Mouse (Mus musculus) adrenal gland, postnatal 25 days (tissue): ENCODE results near the gene Neurl4. TPM values are rescaled to one million over a fixed set of nuclear protein-coding genes. Genes with fewer than 3 reads are reported as not detected.
A peak's percentile ranks its signal among the peaks of the same experiment; 100 is the strongest.
"Not testable (repeated sequence)": the region's sequence is repeated elsewhere in the genome, so short reads cannot be mapped to it uniquely, and the experiment has no call there.

Source experiments
- DNase-seq: peaks from one replicate; pipeline ENCODE4 v3.0.0; 2021; ENCODE audit warnings: mixed read lengths
- long read RNA-seq: library from polyadenylated mRNA; stranded (forward); transcript quantifications from one replicate; pipeline ENCODE4 v2.0.0, GENCODE M21; 2021
- total RNA-seq: library from RNA; stranded (reverse); gene quantifications from 2 replicates; pipeline ENCODE4 v1.2.3, GENCODE M21; 2021

The Neurl4 gene
- 52.4 and 55.5 TPM in 2 replicates for total RNA-seq
- long read RNA-seq, full-length matches to known transcripts = 3 of 35 reads
- long read RNA-seq, partial matches to known transcripts = 26 of 35 reads
- long read RNA-seq, other reads (novel, unspliced or antisense) = 6 of 35 reads

DNA sequence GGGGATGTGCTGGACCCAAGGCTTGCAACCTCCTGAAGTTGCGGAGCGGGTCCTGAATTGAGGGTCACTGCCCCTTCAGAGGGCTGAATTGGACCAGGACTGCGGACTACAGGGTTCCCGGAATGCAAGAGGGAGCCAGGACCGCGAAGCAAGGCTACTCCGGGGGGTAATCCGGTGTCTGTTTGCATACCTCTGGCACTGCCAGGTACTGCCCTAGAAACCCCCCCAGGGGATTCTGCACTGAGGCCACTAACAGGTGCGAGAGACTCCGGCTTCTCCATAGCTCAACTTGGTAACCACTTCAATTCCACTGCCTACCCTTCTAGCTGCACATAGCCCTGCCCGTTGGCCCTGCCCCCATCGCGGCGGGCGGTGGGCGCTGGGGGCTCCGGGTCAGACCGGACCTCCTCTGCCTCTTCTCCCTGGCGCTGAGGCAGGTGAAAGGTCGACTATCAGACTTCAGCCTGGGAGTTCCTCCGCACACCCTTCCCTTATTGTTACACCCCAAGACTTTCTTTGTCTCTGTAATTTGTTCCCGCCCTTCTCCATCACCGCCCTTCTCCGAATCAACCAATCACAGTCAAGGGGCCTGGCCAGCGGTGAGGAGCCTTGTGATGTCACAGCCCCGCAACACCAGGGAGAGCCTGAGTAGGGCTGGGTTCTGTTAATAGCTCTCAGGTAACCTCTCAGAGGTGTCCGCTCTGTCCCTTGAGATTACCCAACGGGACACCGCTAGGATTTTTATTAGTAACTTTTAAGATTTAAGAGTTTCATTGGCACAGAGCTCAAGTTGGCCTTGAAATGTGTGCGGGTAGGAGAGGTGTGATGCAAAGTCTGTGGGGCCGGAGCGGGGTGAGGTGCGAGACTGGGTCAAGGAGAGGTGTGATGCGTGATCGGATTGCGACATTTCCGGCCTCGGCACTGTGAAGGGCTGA lies at the start of gene Neurl4, which contains the start of gene 2810408A11Rik:
Gene Neurl4 (plus strand): TSS at position 602 of the 935 bp plus-strand sequence.
Gene 2810408A11Rik (minus strand): TSS at position 517 of the 935 bp plus-strand sequence.
- peak; percentile 83 for DNase-seq

DNA sequence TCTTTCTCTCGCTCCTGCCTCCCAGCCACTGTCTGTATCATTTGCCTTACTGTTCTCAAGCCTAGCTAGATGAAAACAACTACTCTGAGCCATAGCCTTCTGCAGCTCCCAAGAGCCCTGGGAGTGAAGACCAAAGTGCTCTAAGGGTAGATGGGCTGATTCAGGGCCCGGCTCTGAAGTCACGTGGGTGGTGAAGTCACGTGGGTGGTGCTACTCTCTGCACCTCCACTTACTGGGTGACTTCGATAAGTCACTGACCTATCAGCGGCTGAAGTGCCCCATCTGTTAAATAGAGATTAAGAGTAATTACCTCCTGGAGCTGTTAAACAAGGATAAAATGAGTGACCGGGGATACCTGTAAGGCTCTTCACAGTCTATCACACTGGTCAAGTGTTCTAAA lies 46.9 kb upstream of the Neurl4 start:
- DNase-seq = no peak

DNA sequence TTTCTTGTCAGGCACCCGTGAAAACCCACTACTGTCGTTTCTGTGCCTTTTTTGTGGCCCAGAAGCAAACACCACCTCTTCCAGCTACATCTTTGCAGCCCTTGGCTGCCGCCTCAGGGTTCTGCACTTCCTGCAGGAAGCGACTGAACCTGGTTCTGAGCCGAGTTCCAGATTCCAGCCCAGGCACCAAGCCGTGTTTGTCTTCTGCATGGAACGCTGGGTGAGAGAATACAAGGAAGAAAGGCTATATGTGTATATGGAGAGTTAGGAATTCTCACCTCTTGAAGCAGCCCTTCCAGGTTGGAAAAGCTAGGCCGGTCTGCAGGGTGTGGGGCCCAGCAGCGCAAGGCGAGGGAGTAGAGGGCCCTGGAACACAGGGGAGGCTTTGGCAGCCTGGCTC lies 46.2 kb upstream of the Neurl4 start:
- no peak for DNase-seq

DNA sequence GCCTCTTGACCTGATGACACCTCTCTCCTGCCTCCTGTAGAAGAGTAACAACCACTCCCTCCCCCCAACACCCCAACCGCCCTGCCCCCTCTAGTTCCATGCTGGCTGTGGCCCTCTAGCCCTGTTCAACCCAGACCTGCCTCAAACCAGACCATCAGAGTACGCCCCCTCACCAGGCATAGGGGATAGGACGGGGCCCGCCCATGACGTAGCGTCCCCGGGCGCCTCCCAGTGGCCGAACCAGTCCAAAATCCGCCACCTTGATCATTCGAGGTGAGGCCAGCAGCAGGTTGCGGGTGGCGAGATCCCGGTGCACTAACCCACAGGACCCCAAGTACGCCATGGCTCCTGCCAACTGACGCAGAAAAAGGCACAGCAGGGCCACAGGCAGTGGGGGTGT lies 45.5 kb upstream of the Neurl4 start:
- peak; percentile 56 for DNase-seq

DNA sequence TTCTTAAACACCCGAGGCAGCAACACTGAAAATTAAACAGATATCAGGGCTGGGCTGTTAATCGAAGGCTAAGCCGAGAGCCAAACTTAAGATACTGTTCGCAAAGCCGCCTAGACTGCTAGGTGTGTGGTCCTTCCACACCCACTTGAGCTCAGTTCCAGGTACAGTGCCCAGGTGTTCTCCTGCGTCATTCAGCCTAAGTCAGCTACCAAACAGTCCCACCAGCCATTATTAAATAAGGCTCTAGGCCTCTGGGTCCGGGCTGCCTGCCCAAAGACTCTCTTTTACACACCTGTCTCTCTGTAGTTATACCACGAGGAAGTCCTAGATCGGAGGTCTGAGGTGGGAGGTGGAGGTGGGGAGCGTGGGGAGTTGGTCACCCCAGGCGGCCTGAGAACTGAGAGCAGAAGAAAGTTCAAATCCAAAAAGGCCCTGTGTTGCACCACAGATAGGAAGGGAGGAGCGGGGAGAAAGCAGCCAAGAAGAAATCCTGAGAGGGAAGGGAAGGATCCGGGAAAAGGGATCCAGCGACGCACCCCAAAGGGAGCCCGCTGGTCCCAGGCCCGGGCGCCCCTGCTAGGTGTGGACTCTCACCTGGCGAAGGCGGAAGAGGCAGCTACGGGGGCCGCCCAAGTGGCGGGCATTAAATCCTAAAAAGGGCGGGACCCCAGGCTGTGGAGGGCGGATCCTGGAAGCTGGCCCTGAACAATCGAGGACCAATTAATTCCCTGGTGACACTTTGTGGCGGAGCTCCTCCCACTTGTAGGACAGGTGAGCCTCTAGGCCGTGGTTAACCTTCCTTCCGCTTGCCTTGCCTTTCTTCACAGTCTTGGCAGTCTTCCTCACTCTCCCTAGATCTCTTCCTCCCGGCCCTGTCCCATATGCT lies 42.5 kb upstream of the Neurl4 start, which contains the start of gene Tnk1:
Gene Tnk1 (minus strand): TSS at position 618 of the 886 bp plus-strand sequence.
- DNase-seq = no peak

DNA sequence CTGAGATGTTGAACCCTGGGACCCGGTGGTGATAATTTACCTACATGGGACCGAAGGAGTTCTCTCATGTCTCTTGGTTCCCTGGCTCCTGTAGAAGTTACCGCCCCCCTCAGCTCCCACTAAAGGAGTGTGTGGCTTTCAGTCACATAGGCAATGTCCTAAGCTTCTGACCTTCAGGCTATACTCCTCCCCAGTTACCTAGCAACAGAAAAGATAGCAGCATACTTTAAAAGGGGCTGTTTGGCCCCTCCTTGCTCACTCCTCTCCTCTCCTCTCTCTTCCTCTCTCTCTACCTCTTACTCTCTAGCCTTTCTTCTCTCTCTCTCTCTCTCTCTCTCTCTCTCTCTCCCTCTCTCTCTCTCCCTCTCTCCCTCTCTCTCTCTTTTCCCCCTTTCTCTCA lies 37.1 kb upstream of the Neurl4 start:
- not testable (repeated sequence) for DNase-seq

DNA sequence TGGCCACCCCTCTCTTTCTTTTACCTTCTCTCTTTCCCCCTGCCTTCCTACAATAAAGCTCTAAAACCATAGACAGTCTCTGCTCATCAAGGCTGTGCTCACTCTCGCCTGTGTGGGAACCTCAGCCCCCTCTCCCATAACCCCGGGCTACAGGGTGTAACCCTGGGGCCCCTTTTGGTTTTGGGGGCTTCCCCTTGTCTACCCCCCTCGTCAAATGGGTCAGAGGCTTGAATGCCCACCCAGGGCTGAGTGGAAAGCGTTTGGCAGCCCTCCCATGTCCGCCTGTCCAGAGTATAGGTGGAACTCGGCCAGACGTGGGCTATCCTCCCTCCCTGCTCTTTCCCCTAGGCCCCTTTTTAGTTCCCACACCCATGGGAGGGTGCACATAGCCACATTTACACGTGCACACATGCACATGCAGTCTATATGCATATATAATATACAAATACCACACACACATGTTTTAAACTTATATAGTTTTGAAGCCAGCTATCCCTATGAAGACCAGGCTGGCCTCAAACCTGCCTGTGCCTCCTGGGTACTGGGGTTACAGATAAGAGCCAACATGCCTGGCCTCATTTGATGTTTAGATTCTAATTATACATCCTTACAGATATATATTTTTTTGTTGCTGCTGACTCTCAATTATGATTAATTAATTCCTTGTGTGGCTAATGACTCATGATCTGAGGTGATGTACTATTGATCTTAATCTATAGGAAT lies 36.6 kb upstream of the Neurl4 start:
- DNase-seq = no peak

DNA sequence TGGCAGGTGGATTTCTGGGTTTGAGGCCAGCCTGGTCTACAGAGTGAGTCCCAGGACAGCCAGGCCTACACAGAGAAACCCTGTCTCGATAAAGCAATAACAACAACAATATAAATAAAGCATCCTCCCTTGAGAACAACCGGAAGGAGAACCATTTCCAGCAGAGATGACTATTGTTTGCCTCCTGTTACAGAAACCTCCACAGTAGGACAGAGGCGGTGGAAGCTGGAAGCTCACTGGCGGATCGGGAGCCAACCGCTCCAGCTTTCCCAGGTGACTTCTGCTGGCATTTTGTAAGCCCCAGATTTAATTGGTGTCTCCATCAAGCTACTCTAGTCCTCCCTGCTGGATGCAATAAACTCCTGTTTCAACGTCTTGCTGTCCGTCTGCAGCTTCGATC lies 35.3 kb upstream of the Neurl4 start:
- no peak for DNase-seq

DNA sequence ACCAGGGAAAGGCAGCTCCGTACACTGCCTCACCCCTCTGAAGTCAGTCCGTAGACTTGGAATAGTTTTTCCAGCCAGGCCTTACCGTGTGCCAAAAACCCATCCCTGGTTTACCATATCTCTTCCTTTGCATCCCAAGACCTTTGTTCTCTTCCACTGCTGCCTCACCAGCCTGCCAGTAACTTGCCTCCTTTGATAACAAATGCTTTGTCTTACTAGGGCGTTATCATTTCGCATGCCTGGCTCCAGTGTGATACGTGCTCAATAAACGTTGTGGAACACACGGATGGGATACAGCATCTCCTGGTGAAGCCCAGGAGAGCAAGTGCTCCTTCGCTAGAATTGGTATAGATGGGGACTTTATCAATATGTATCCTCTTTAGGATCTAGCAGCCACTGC lies 33.5 kb upstream of the Neurl4 start:
- DNase-seq = no peak

DNA sequence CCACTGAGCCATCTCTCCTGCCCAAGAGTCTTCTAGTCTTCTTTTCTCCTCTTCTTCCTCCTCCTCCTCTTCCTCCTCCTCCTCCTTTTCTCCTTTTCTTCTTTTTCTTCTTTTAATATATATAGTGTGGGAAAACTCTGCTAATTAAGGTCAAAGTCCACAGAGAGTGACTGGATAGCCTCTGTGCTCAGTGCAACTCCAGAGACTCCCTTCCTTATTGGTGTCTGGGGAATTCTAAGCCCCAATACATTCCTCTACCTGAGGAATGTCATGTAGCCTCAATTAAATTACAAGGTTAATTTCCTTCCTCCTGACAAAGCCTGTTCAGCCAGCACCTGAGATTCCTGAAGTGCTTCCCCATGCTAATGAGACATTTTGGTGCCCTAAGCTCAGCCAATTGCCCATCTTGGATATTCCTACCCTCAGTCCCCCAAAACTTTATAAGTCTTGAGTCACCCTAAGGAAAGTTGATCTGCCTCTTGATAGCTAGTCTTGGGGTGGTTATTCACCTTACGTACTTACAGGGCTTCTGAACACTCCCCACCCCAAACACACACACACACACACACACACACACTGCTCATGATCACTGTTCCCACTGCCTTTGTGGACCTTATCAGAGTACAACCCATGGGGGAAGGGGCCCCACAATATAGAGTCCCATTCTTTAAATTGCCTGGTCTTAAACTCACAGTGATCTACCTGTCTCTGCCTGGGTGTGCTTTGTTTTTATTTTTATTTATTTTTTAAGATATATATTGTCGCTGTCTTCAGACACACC lies 30.4 kb upstream of the Neurl4 start:
- DNase-seq = no peak

DNA sequence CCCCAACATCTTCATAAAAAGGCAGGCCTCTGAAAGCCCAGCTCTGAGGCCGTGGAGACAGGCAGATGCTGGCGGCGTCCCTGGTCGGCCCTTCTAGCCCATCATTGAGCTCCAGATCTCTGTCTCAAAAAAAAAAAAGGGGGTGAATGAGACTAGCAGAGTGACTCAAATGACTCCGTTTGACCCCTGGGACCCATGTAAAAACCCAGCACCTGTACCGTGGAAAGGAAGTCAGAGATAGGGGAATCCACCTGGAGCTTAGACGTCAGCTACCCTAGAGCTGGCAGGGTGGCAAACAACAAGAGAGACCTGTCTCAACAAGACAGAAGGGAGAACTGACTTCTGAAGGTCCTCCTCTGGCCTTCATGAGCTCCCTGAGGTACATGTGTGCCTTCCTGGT lies 29.1 kb upstream of the Neurl4 start:
- DNase-seq = no peak

DNA sequence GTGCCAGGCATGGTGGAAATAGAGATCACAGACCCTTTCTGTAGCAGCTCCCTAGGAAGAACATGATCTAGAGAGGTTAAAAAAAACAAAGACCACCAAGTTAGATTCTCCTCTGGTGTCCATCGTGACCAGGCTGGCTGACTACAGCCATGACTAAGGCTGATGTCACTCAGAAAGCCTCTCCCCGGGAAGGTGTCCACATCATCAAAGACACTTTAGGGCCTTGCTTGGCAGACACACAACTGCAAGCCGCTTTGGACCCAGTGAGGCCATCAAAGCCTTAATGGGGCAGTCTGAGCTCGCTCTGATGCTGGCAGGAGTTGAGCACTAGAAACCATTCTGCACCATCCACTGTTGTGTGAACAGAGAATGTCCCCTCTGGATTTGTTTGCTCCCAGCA lies 28.4 kb upstream of the Neurl4 start:
- peak; percentile 26 for DNase-seq

DNA sequence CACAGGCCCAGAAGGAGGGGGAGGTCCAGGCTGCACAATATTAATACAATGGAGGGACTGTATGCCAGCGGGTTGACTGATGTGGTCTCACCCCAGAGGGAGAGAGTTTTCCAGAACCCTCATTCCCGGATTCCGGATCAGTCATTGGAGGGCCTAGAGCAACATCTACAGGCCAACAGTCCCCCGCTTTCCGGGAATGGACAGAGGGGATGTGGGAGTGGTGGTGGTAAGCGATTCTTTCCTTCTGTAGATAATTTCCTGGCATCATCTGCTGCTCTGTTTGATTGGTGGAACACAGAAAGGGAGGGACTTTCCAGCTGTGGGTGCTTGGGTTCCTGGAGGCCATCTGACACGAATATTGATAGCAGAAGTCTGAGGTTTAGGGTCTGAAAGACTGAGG lies 24.7 kb upstream of the Neurl4 start:
- DNase-seq = no peak

DNA sequence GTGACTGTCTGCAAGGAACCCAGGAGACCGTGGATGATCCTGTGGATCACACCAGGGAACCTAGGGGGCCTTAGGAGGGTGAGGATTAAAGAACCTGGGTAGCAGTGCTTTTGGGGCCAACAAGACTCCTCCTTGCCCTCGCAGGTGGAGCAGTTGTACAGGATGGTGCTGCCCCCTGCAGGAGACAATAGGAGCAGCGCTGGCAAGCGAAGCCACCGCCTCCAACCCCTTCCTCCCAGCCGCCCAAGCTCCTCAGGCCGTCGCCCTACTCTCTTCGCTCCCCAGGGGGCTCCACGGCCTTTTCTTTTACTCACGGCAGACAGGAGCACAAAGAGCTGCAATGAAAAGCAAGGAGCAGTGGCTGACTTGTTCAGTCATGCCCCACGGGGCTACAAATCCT lies 24.0 kb upstream of the Neurl4 start:
- peak; percentile 87 for DNase-seq

DNA sequence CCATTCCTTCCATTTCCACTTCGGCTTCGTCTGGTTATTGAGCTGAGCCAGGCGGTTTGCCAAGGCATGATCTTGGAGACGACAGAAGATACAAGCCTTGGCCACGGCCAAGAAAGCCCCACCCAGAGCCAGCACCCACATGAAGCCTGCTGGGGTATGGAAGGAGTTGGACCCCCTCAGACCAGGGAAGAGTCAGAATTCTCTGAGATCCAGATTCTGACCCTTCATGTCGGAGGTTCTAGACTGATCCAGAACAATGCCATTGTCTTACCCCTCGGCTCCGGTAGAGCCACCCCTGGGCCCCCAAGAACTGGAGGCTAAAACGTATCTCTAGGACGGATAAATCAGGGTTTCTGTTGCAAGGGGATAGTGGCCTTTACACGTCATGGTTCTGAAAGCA lies 23.0 kb upstream of the Neurl4 start, which contains the start of gene Tmem95:
Gene Tmem95 (minus strand): TSS at position 141 of the 400 bp plus-strand sequence.
- no peak for DNase-seq

DNA sequence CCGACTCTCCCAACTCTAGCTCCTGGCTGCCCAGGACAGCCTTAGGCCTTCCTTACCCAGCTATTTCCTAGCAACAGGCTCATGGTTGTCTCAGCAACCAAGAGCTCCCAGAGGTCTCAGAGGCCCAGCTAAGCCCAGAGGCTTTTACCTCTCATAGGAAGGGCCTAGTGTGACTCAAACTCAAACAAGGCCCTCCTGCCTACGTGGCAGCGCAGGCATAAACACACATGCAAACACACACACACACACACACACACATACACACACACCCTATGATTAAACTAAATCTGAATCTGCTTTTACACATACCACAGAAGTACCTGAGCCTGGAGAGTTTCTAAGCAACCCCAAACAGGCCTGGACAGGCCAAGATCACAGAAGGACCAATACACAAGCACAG lies 22.5 kb upstream of the Neurl4 start:
- no peak for DNase-seq

DNA sequence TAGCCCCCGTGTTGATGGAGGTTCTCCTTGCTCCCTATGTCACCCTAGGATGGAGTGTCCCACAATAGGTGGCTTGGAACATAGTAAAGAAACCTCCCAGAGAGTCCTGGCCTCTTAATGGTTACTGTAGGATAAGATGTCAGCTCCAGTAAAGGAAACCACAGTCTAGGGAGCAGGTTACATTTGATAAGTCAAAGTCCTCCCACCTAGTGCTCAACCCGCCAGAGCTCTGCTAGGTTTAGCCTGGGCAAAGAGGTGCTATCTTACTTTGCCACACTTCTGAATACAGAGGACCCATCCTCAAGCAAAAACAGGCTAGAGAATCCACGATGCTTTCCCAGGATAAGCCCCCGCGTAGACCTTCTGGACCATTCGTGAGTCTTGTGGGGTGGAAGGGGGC lies 21.9 kb upstream of the Neurl4 start:
- no peak for DNase-seq

DNA sequence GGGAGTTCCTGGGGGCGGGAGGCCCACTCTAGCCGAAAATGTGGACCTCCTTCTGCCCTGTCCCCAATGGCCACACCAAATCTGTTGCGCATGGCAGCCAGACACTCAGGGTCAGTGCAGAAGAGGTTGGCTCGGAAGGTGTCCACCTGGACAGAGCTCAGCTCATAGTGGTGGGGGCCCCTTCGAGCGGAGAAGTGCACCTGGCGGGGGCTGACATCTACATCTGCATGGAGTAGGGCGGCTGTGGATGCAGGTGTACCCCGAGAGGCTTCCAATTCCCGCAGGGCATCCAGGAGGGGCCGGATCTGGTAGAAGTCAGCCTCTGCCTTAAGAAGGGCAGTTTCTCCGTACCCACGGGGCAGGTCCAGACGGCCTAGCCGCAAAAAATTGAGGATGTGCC lies 21.2 kb upstream of the Neurl4 start:
- no peak for DNase-seq

DNA sequence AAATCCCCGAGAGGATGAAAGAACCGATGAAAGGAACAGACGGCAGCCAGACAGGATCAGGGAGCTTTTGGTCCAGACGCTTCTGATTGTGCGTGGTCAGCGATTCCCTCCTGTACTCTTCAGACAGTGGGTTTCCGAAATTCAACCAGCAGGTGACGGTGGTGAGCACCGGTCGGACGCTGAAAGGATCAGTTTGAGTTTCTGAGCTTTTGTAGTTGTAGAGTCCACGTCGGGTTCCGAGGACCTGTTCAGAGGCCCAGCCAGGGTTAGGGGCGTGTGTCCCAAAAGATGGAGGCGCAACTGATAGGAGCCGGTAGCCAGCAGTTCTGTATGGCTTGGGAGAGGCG lies 20.4 kb upstream of the Neurl4 start:
- DNase-seq = peak; percentile 66

DNA sequence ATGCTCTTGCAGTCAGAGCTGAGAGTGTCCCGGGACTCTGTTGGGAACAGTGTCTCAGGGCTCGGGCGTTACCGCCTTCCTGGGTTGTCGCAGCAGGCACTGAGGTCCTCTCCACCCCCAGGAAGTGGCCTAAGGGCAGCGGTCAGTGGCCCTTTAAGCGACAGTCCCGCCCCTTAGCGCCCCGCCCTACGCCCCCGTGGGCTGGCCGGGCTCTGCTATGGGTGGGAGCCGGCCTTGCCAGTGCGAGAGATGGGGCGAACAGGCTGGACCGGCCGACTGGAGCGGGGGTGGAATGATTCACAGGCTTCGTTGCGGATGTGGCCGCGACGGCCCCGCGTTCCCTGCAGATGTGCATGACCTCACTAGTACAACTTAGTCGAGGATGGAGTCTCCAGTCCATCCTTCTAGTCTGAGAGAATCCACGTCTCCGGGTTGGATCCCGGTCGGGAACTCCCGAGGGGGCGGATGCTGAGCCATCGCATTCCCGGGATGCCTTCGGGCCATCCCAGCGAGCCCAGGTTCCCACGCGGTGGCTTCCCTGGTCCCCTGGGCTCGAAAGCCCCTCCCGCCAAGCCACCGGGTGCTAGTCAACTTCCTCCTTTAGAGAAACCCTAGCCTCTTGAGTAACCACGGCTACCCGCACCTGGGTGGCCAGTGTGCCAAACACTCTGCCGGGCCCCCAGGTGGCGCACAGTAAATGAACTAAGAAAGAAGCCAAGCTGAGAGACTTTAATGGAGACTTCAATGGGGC lies 19.8 kb upstream of the Neurl4 start, which contains the start of gene Kctd11:
Gene Kctd11 (minus strand): TSS at position 554 of the 751 bp plus-strand sequence.
- peak; percentile 91 for DNase-seq
